8 mouse cellular contexts compared by ENCODE assay signal in the genomic region with DNA sequence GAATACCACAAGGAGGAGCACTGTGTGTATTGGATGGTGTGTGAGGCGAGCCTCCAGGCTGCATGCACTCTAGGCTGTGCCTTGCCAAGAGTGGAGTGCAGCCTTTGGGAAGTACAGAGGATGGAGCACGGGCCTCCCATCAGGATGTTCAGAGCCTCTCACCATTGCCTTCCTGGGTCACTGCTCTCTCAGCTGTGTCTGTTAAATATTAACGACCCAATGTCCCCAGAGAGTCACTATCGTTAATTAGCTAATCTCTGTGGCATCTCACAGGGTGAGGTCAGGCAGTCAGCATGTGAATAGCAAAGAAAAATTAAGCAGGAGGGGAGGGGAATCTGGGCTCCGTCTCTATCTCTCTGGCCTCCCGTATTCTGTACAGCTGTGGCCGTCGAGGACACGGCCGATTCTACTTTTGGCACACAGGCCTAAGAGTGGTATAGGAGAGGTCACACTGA. TPM values are rescaled to one million over a fixed set of nuclear protein-coding genes. Genes with fewer than 3 reads are reported as not detected.
DNase-seq lines count a peak whose midpoint lies in the region; ATAC-seq and TF ChIP-seq lines count a peak whose summit lies in the region.

No protein-coding gene starts in this region.

- H3K27ac ChIP-seq in kidney, adult 2 months (ENCODE audit: insufficient read depth, low read depth, low read length) = no peak overlapping the region
- H3K27ac ChIP-seq in liver, embryonic 16.5 days (ENCODE audit: low read length) = 0 out of 2 replicates have a peak overlapping the region, but pooled peaks have one; percentile 38

- no peak overlapping the region for H3K9ac ChIP-seq in liver, embryonic 16.5 days (ENCODE audit: low read depth, low read length)

- peak; percentile 83 for ATAC-seq in liver, embryonic 16.5 days (ENCODE audit: low read depth)
- ATAC-seq in megakaryocyte-erythroid progenitor cell, adult 5-6 weeks (replicated peaks; ENCODE audit: low FRiP score, low TSS enrichment, poor library complexity, severe bottlenecking) = no peak

- DNase-seq in embryo, embryonic 10 days (ENCODE audit: low spot score) = peak; percentile 31
- no peak for DNase-seq in embryo, embryonic 9.5 days (ENCODE audit: extremely low spot score)
- DNase-seq in MN1 (ENCODE audit: low spot score) = peak; percentile 68
- peak; percentile 90 for DNase-seq in kidney, adult 2 months
- DNase-seq in cerebellum, adult 9-11 months = no peak
- DNase-seq in urinary bladder, adult 2 months (ENCODE audit: low spot score) = no peak

- H3K4me1 ChIP-seq in kidney, adult 2 months (ENCODE audit: control insufficient read depth, insufficient read depth, low read length) = peaks cover 6% of the 10 kb centered on the region; the same call in 1 of the 2 replicates
- H3K4me1 ChIP-seq in liver, embryonic 16.5 days (ENCODE audit: control insufficient read depth, low read depth, low read length) = peaks cover 5% of the 10 kb centered on the region

- H3K4me2 ChIP-seq in liver, embryonic 16.5 days (ENCODE audit: low read depth, low read length) = no peak overlapping the region

- no peaks in the 10 kb centered on the region for H3K27me3 ChIP-seq in kidney, adult 2 months (replicated peaks; ENCODE audit: control insufficient read depth, insufficient read depth, low read length)
- H3K27me3 ChIP-seq in liver, embryonic 16.5 days (ENCODE audit: control insufficient read depth, insufficient read depth, low read depth, low read length) = no peaks in the 10 kb centered on the region

- no peak overlapping the region for H3K4me3 ChIP-seq in kidney, adult 2 months (ENCODE audit: insufficient read depth, low read depth, low read length)
- no peak overlapping the region for H3K4me3 ChIP-seq in liver, embryonic 16.5 days (ENCODE audit: low read depth, low read length)

- H3K9me3 ChIP-seq in liver, embryonic 16.5 days (replicated peaks; ENCODE audit: control insufficient read depth, low read length) = no peaks in the 10 kb centered on the region

- TF ChIP-seq POLR2A in kidney, adult 2 months (IDR thresholded peaks at IDR 0.05; ENCODE audit: low read depth, low read length) = no peak

- H3K36me3 ChIP-seq in kidney, adult 2 months (ENCODE audit: control insufficient read depth, insufficient read depth, low read length) = no peaks in the 10 kb centered on the region
- H3K36me3 ChIP-seq in liver, embryonic 16.5 days (ENCODE audit: control insufficient read depth, insufficient read depth) = no peaks in the 10 kb centered on the region

- no peak; the same call in 1 of the 2 replicates for TF ChIP-seq CTCF in kidney, adult 2 months (conservative IDR thresholded peaks at IDR 0.05; ENCODE audit: insufficient read depth, insufficient read length, low read depth, low read length)

- 25% methylated on average over 10 of the region's 10 CpGs for WGBS in kidney, adult 2 months
- WGBS in liver, embryonic 16.5 days (ENCODE audit: insufficient replicate concordance) = 46% methylated on average over 10 of the region's 10 CpGs

RNA-seq across cellular contexts. Expression of a gene that starts 17.3 kb away (rescaled TPM):
- 21.0 and 24.2 TPM in 2 replicates for polyA plus RNA-seq in kidney, adult 2 months (2012; rRNA removed)
- polyA plus RNA-seq in liver, embryonic 16.5 days (2015; fragmentation: Nextera tagmentation; extraction: Ambion mirVana) = 5.7 and 7.8 TPM in 2 replicates
- 14.7 and 17.2 TPM in 2 replicates for polyA plus RNA-seq in urinary bladder, adult 2 months (2012; rRNA removed)
- total RNA-seq in megakaryocyte-erythroid progenitor cell, adult 5-6 weeks (2014; fragmentation: Nextera tagmentation) = 6.3 and 9.5 TPM in 2 replicates
- 6.2 and 7.1 TPM in 2 replicates for total RNA-seq in megakaryocyte-erythroid progenitor cell, adult 5-6 weeks (2017)

RNA-seq across cellular contexts. Expression of a gene that starts 35.3 kb away (rescaled TPM):
- polyA plus RNA-seq in kidney, adult 2 months (2012; rRNA removed) = 16.1 and 17.5 TPM in 2 replicates
- polyA plus RNA-seq in liver, embryonic 16.5 days (2015; fragmentation: Nextera tagmentation; extraction: Ambion mirVana) = 9.2 and 9.3 TPM in 2 replicates
- polyA plus RNA-seq in urinary bladder, adult 2 months (2012; rRNA removed) = 34.0 and 63.0 TPM in 2 replicates
- 77.2 and 89.3 TPM in 2 replicates for total RNA-seq in megakaryocyte-erythroid progenitor cell, adult 5-6 weeks (2014; fragmentation: Nextera tagmentation)
- 23.6 and 26.4 TPM in 2 replicates for total RNA-seq in megakaryocyte-erythroid progenitor cell, adult 5-6 weeks (2017)

RNA-seq across cellular contexts. Expression of a gene that starts 44.4 kb away (rescaled TPM):
- 0.94 and 2.5 TPM in 2 replicates for polyA plus RNA-seq in kidney, adult 2 months (2012; rRNA removed)
- polyA plus RNA-seq in liver, embryonic 16.5 days (2015; fragmentation: Nextera tagmentation; extraction: Ambion mirVana) = 5.3 and 6.2 TPM in 2 replicates
- polyA plus RNA-seq in urinary bladder, adult 2 months (2012; rRNA removed) = 2.7 and 5.0 TPM in 2 replicates
- 2.5 and 3.6 TPM in 2 replicates for total RNA-seq in megakaryocyte-erythroid progenitor cell, adult 5-6 weeks (2014; fragmentation: Nextera tagmentation)
- 10.7 and 28.8 TPM in 2 replicates for total RNA-seq in megakaryocyte-erythroid progenitor cell, adult 5-6 weeks (2017)

Comparison
In these comparisons a context has a peak if more than half of its experiments do, and no peak if none do; other contexts are left out.
1. DNase-seq: peak in embryo, embryonic 10 days (single experiment), MN1 (single experiment) and kidney, adult 2 months (single experiment); none in embryo, embryonic 9.5 days (single experiment), cerebellum, adult 9-11 months (single experiment) and urinary bladder, adult 2 months (single experiment).